Mouse (Mus musculus): ENCODE measurements at regions not wholly inside any gene's neighbourhood (a gene's known extent, or its start where the extent isn't known, plus 50 kb on each side); places are given as distances from the start of the nearest gene placed in this dataset.

DNA sequence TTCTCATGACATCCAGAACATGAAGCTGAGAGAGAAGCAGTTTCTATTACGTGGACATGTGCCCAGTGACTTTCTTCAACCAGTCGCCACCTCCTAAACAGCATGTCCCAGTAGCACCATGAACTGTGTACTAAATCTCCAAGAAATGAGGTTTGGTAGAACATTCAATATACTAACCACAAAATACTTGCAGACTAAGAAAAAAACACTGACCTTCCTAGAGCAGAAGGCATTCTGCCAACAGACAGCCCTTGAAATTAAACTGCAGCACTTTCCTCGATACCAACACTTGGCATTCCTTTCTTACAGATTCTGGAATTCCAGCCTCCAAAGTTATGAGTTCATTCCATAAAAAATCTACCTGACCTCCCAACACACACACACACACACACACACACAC, 166.6 kb downstream of the Atp6ap1l start:
- TF ChIP-seq EP300 (IDR thresholded peaks at IDR 0.05; ENCODE audit: low read depth) (no peak), CTCF (IDR thresholded peaks at IDR 0.05; ENCODE audit: low read depth) (no peak)

Measured in heart, postnatal 0 days (tissue).